Mouse (Mus musculus) C2C12 (cell line): ENCODE results near the gene Sin3a. TPM values are rescaled to one million over a fixed set of nuclear protein-coding genes. Genes with fewer than 3 reads are reported as not detected.

Source experiments
- H3K27me3 ChIP-seq: one replicate; pipeline ENCODE4 v1.6.1; 2011; ENCODE audit not compliant: control insufficient read depth, insufficient read depth, insufficient read length
- H3K36me3 ChIP-seq: one replicate; pipeline ENCODE4 v1.6.1; 2011; ENCODE audit not compliant: control insufficient read depth, insufficient read depth
- H3K4me3 ChIP-seq: one replicate; pipeline ENCODE4 v1.5.1; 2011; ENCODE audit warnings: mild to moderate bottlenecking, control low read depth; ENCODE audit not compliant: poor library complexity, insufficient read depth, severe bottlenecking
- H3K79me2 ChIP-seq: one replicate; pipeline ENCODE4 v1.6.1; 2011; ENCODE audit not compliant: control insufficient read depth, insufficient read depth
- H3K79me3 ChIP-seq: one replicate; pipeline ENCODE4 v1.6.1; 2011; ENCODE audit warnings: low read depth, control low read depth
- H3ac ChIP-seq: one replicate; pipeline ENCODE3; 2011; ENCODE audit warnings: low read depth; ENCODE audit not compliant: control insufficient read depth, insufficient read length
- CEBPB ChIP-seq: IDR thresholded peaks from one replicate; pipeline ENCODE4 v1.6.1; 2011; ENCODE audit warnings: low read depth, mild to moderate bottlenecking, control low read depth, moderate library complexity
- CTCF ChIP-seq: IDR thresholded peaks from one replicate; pipeline ENCODE4 v1.5.1; 2011; ENCODE audit not compliant: control insufficient read depth, insufficient read depth, insufficient read length
- FOSL1 ChIP-seq: IDR thresholded peaks from one replicate; pipeline ENCODE4 v1.8.0; 2011; ENCODE audit warnings: mild to moderate bottlenecking, low read length; ENCODE audit not compliant: poor library complexity, insufficient read depth, severe bottlenecking
- MAX ChIP-seq: IDR thresholded peaks from one replicate; pipeline ENCODE4 v1.6.1; 2011; ENCODE audit warnings: mild to moderate bottlenecking, control low read depth
- MYOD1 ChIP-seq: IDR thresholded peaks from one replicate; pipeline ENCODE4 v1.6.1; 2011; ENCODE audit warnings: low read depth; ENCODE audit not compliant: control insufficient read depth, insufficient read length
- MYOG ChIP-seq: IDR thresholded peaks from one replicate; pipeline ENCODE4 v1.6.1; 2011; ENCODE audit not compliant: control insufficient read depth, insufficient read length; ENCODE audit errors: extremely low read depth
- USF1 ChIP-seq: IDR thresholded peaks from one replicate; pipeline ENCODE4 v1.6.1; 2011; ENCODE audit warnings: low read depth, mild to moderate bottlenecking, control low read depth, moderate library complexity
- polyA plus RNA-seq: library from polyadenylated mRNA; unstranded; fragments of >200 nt; fragmentation: generic; extraction: Trizol; gene quantifications from one replicate; pipeline ENCODE4 v1.2.1, GENCODE M21; 2012; ENCODE audit warnings: missing spikeins

The Sin3a gene
- polyA plus RNA-seq, 1 experiment, result 16.6 TPM

GRCm38 (mm10) chr9:57166173-57166572, 94.3 kb downstream of the Sin3a start:
- Histone ChIP-seq H3K36me3 (no peaks in the 10 kb centered on the region), H3K79me3 (no peaks in the 10 kb centered on the region), H3K79me2 (no peaks in the 10 kb centered on the region), H3ac (no peak overlapping the region), H3K27me3 (no peaks in the 10 kb centered on the region), H3K4me3 (no peak overlapping the region)
- no peak for TF ChIP-seq USF1
- no peak for TF ChIP-seq CEBPB
- no peak for TF ChIP-seq MAX
- TF ChIP-seq MYOG, result no peak
- no peak for TF ChIP-seq MYOD1
- TF ChIP-seq CTCF, result no peak
- no peak for TF ChIP-seq FOSL1

GRCm38 (mm10) chr9:57168411-57168810, 96.6 kb downstream of the Sin3a start:
- no peak overlapping the region for H3ac ChIP-seq
- H3K79me2 ChIP-seq, result no peaks in the 10 kb centered on the region
- TF ChIP-seq CEBPB (no peak), MAX (no peak)
- no peaks in the 10 kb centered on the region for H3K36me3 ChIP-seq
- H3K79me3 ChIP-seq, result no peaks in the 10 kb centered on the region
- peaks cover 4% of the 10 kb centered on the region for H3K27me3 ChIP-seq
- no peak overlapping the region for H3K4me3 ChIP-seq

Other genes with a start within 250 kb of the Sin3a start
- gene Odf3l1, start 207.4 kb upstream of the Sin3a start, polyA plus RNA-seq, result 0.04 TPM
- 42.8 TPM for gene Cspg4, start 207.0 kb upstream of the Sin3a start, polyA plus RNA-seq
- gene Snx33, start 143.7 kb upstream of the Sin3a start, polyA plus RNA-seq, result 5.7 TPM
- gene Imp3, start 134.6 kb upstream of the Sin3a start, polyA plus RNA-seq, result 122 TPM
- gene Snupn, start 121.2 kb upstream of the Sin3a start, polyA plus RNA-seq, result 7.7 TPM
- 22.2 TPM for gene Ptpn9, start 77.1 kb upstream of the Sin3a start, polyA plus RNA-seq
- 28.5 TPM for gene Man2c1, start 58.6 kb downstream of the Sin3a start, polyA plus RNA-seq
- gene Neil1, start 76.3 kb downstream of the Sin3a start, polyA plus RNA-seq, result 2.7 TPM
- gene Commd4, start 86.3 kb downstream of the Sin3a start, polyA plus RNA-seq, result 80.9 TPM
- gene Trcg1, start 164.5 kb downstream of the Sin3a start, polyA plus RNA-seq, result not detected
- gene 1700017B05Rik, start 190.6 kb downstream of the Sin3a start, polyA plus RNA-seq, result 26.2 TPM